Mouse (Mus musculus) CH12.LX (cell line): ENCODE results near the gene Abcd4. TPM values are rescaled to one million over a fixed set of nuclear protein-coding genes. Genes with fewer than 3 reads are reported as not detected.

Source experiments
- DNase-seq: peaks from one replicate; pipeline ENCODE4 v3.0.0-alpha.2; 2013; ENCODE audit errors: extremely low read depth
- H3K27ac ChIP-seq: 2 replicates; pipeline ENCODE4 v1.5.1; 2012; ENCODE audit warnings: low read depth, mild to moderate bottlenecking, control low read depth, moderate library complexity; ENCODE audit not compliant: insufficient read depth
- H3K27me3 ChIP-seq: replicated peaks from 2 replicates; pipeline ENCODE3; 2012; ENCODE audit warnings: inconsistent platforms
- H3K36me3 ChIP-seq, 2 experiments: replicated peaks in 1 of 2; 2 replicates each; pipeline versions ENCODE3 to v1.6.1; 2012; ENCODE audit warnings: inconsistent platforms in 1 of 2, low read length in 1 of 2, mild to moderate bottlenecking in 1 of 2, mixed read lengths in 1 of 2, moderate library complexity in 1 of 2; ENCODE audit not compliant: control insufficient read depth in 1 of 2, insufficient read depth in 1 of 2
- H3K4me1 ChIP-seq, 2 experiments: 2 replicates each; pipeline ENCODE4 v1.6.1; 2012; ENCODE audit warnings: inconsistent platforms in 1 of 2, moderate library complexity in 1 of 2; ENCODE audit not compliant: insufficient read depth in 2 of 2, control insufficient read depth in 1 of 2
- H3K4me2 ChIP-seq: 2 replicates; pipeline ENCODE4 v1.6.1; 2012; ENCODE audit warnings: low read depth, mild to moderate bottlenecking, control low read depth; ENCODE audit not compliant: poor library complexity, insufficient read depth, severe bottlenecking
- H3K4me3 ChIP-seq, 3 experiments: fragments of 150-350 bp in 1 of 3; sonication (generic) in 1 of 3; replicated peaks in 1 of 3; 2 replicates each; pipeline versions ENCODE3 to v1.5.1; 2011 to 2012; ENCODE audit warnings: low read depth in 2 of 3, low read length in 2 of 3, mild to moderate bottlenecking in 2 of 3, moderate library complexity in 2 of 3, control low read depth in 1 of 3, improper control_type of control experiment in 1 of 3, inconsistent platforms in 1 of 3, mixed read lengths in 1 of 3; ENCODE audit not compliant: poor library complexity in 1 of 3
- H3K79me2 ChIP-seq: replicated peaks from 2 replicates; pipeline ENCODE4 v1.6.1; 2012; ENCODE audit warnings: mild to moderate bottlenecking, moderate library complexity; ENCODE audit not compliant: control insufficient read depth, poor library complexity, insufficient read depth, severe bottlenecking; ENCODE audit errors: extremely low read depth
- H3K9ac ChIP-seq: 2 replicates; pipeline ENCODE4 v1.6.1; 2012; ENCODE audit warnings: low read depth, mild to moderate bottlenecking, control low read depth, moderate library complexity; ENCODE audit not compliant: insufficient read depth
- H3K9me3 ChIP-seq: replicated peaks from 2 replicates; pipeline ENCODE3; 2012; ENCODE audit warnings: low read length, inconsistent platforms, mixed read lengths
- CTCF ChIP-seq, 2 experiments: IDR thresholded peaks in 1 of 2; conservative IDR thresholded peaks in 1 of 2; 2 replicates each; pipeline ENCODE4 v1.5.1; 2011 to 2012; ENCODE audit warnings: low read depth in 2 of 2, low read length in 2 of 2, improper control_type of control experiment in 1 of 2, inconsistent platforms in 1 of 2, mild to moderate bottlenecking in 1 of 2, moderate library complexity in 1 of 2
- ELF1 ChIP-seq: IDR thresholded peaks from 2 replicates; pipeline ENCODE4 v1.6.1; 2014; ENCODE audit warnings: low read depth, mild to moderate bottlenecking, inconsistent platforms, low read length, improper control_type of control experiment
- EP300 ChIP-seq: IDR thresholded peaks from 2 replicates; pipeline ENCODE4 v1.6.1; 2011; ENCODE audit warnings: low read length, improper control_type of control experiment
- ETS1 ChIP-seq: conservative IDR thresholded peaks from 2 replicates; pipeline ENCODE4 v1.6.1; 2012; ENCODE audit warnings: low read depth, mild to moderate bottlenecking, inconsistent platforms, low read length, improper control_type of control experiment, moderate library complexity
- IRF4 ChIP-seq: IDR thresholded peaks from 2 replicates; pipeline ENCODE4 v1.6.1; 2014; ENCODE audit warnings: low read depth, mild to moderate bottlenecking, inconsistent platforms, low read length, improper control_type of control experiment
- JUN ChIP-seq: IDR thresholded peaks from 2 replicates; pipeline ENCODE4 v1.6.1; 2011; ENCODE audit warnings: low read depth, mild to moderate bottlenecking, low read length, improper control_type of control experiment, moderate library complexity; ENCODE audit not compliant: insufficient read depth
- MAZ ChIP-seq: IDR thresholded peaks from 2 replicates; pipeline ENCODE4 v1.6.1; 2012; ENCODE audit warnings: low read depth, mild to moderate bottlenecking, inconsistent platforms, low read length, improper control_type of control experiment, moderate library complexity
- MXI1 ChIP-seq: IDR thresholded peaks from 2 replicates; pipeline ENCODE4 v1.6.1; 2011; ENCODE audit warnings: mild to moderate bottlenecking, low read depth, low read length, improper control_type of control experiment
- NELFE ChIP-seq: IDR thresholded peaks from 2 replicates; pipeline ENCODE4 v1.6.1; 2011; ENCODE audit warnings: low read depth, low read length, improper control_type of control experiment
- NRF1 ChIP-seq: IDR thresholded peaks from 2 replicates; pipeline ENCODE4 v1.6.1; 2014; ENCODE audit warnings: low read depth, mild to moderate bottlenecking, inconsistent platforms, low read length, improper control_type of control experiment, moderate library complexity
- PAX5 ChIP-seq: IDR thresholded peaks from 2 replicates; pipeline ENCODE4 v1.6.1; 2012; ENCODE audit warnings: low read length, inconsistent platforms, mixed read lengths
- POLR2A ChIP-seq: IDR thresholded peaks from 2 replicates; pipeline ENCODE4 v1.6.1; 2011; ENCODE audit warnings: low read depth, mild to moderate bottlenecking, improper control_type of control experiment, low read length
- RAD21 ChIP-seq: IDR thresholded peaks from 2 replicates; pipeline ENCODE4 v1.6.1; 2011; ENCODE audit warnings: low read depth, mild to moderate bottlenecking, low read length, improper control_type of control experiment, moderate library complexity
- RCOR1 ChIP-seq: conservative IDR thresholded peaks from 2 replicates; pipeline ENCODE4 v1.6.1; 2012; ENCODE audit warnings: low read depth, mild to moderate bottlenecking, inconsistent platforms, low read length, improper control_type of control experiment
- SIN3A ChIP-seq: IDR thresholded peaks from 2 replicates; pipeline ENCODE4 v1.6.1; 2012; ENCODE audit warnings: low read length, improper control_type of control experiment, inconsistent platforms
- SMC3 ChIP-seq: IDR thresholded peaks from 2 replicates; pipeline ENCODE4 v1.6.1; 2011; ENCODE audit warnings: low read depth, low read length, improper control_type of control experiment
- TBP ChIP-seq: conservative IDR thresholded peaks from 2 replicates; pipeline ENCODE4 v1.6.1; 2011; ENCODE audit warnings: low read depth, low read length, improper control_type of control experiment
- TCF12 ChIP-seq: IDR thresholded peaks from 2 replicates; pipeline ENCODE4 v1.6.1; 2014; ENCODE audit warnings: low read depth, mild to moderate bottlenecking, inconsistent platforms, low read length, improper control_type of control experiment
- USF2 ChIP-seq: conservative IDR thresholded peaks from 2 replicates; pipeline ENCODE4 v1.6.1; 2011; ENCODE audit warnings: low read depth, low read length, improper control_type of control experiment
- ZKSCAN1 ChIP-seq: IDR thresholded peaks from 2 replicates; pipeline ENCODE4 v1.6.1; 2012; ENCODE audit warnings: low read depth, inconsistent platforms, low read length, improper control_type of control experiment, borderline replicate concordance
- ZMIZ1 ChIP-seq: IDR thresholded peaks from 2 replicates; pipeline ENCODE4 v1.6.1; 2012; ENCODE audit warnings: low read depth, mild to moderate bottlenecking, inconsistent platforms, low read length, improper control_type of control experiment
- ZNF384 ChIP-seq: IDR thresholded peaks from 2 replicates; pipeline ENCODE4 v1.6.1; 2012; ENCODE audit warnings: low read depth, low read length, improper control_type of control experiment, inconsistent platforms
- dilution Hi-C: fragments of 300-500 bp; cut with MboI; formaldehyde crosslinking; loops from 2 replicates; pipeline ENCODE4 v1.14.3; 2020; ENCODE audit warnings: low sequenced_read_pairs; ENCODE audit not compliant: extremely low pct_unique_long_range_greater_than_20kb, extremely low pct_ligation_motif_present
- in situ Hi-C: fragments of 300-500 bp; cut with MboI; formaldehyde crosslinking; loops from 3 replicates; pipeline ENCODE4 v1.14.3; 2019; ENCODE audit warnings: low sequenced_read_pairs, low pct_ligation_motif_present, low pct_unique_long_range_greater_than_20kb, mixed read lengths
- polyA plus RNA-seq: library from polyadenylated mRNA; unstranded; fragments of >175 nt; gene quantifications from 2 replicates; pipeline ENCODE4 v1.2.1, GENCODE M21; 2012; ENCODE audit warnings: low read depth; ENCODE audit not compliant: insufficient read length
- total RNA-seq, 2 experiments: library from RNA; depleted of rRNA; stranded (reverse); fragments of 300-350 nt in 1 of 2; fragments of >200 nt in 1 of 2; gene quantifications; 2 replicates each; pipeline ENCODE4 v1.2.3; 2012 to 2014

Abcd4 gene
- total and polyA plus RNA-seq, 3 experiments = 4.7 to 10.2 (median 8.4) TPM

DNA sequence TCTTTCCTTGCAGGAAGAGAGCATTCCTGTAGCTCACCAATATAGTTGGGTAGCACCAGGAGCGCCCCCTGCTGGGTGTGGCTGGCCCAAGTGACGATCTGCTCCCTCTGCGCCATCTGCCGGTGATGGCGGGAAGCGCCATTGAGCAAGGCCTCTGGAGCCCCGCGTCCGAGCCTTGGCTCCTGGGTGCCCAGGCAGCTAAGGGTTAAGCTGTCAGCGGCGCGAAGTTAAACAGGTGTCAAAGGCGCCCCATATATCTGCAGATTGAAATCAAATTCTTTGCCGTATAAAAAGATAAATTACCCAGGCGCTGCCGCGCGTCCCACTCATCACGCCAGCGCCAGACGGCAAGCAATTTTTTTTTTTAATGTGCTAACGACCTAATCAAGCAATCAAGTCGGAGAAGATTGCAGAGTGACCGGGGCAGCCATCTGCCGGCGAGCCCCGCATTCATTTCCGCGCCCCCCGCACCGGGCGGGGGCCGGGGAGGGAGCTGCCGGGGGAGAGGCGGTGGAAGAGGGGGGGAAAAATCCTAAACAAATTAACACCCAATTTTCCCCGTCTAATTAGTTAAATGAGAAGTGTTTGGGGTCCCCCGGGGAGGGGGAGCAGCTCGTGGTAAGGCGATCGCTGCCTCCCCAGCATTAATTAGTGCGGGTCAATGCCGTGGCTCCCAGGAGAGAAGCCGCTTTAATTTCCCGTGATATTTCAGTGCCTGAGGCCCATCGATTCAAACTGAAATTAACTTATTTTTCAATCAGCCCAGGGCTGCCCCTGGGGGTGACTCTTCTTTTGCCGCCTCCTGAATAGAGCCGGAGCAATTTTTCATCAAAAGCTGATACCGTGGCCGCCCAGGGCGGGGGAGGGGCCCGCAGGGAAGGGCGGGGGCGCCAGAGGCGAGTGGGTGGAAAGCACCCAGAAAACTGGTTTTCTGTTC is 27.1 kb downstream of the Abcd4 start:
- peak; percentile 84 for DNase-seq
- H3K4me3 ChIP-seq = peak overlapping the region; percentile 8 to 45 (median 16)
- peaks cover 0 to 4% of the 10 kb centered on the region in 2 experiments; a peak in 1 of 4 replicates for H3K4me1 ChIP-seq
- no peak for TF ChIP-seq TBP
- TF ChIP-seq IRF4 = 0 out of 2 replicates have a peak, but pooled peaks have one; percentile 6
- no peak for TF ChIP-seq SIN3A
- peak; percentile 91; the same call in 1 of the 2 replicates for TF ChIP-seq NELFE
- peak; percentile 46 for TF ChIP-seq RAD21
- TF ChIP-seq POLR2A = no peak
- no peak for TF ChIP-seq ETS1
- no peak for TF ChIP-seq RCOR1
- no peak for TF ChIP-seq PAX5
- TF ChIP-seq MAZ = 0 out of 2 replicates have a peak, but pooled peaks have one; percentile 9
- TF ChIP-seq MXI1 = no peak
- no peak for TF ChIP-seq JUN
- peak; percentile 94 to 100 for TF ChIP-seq CTCF (conservative IDR thresholded peaks at IDR 0.05 in 1 of 2, IDR thresholded peaks at IDR 0.05 in 1 of 2; ENCODE audit: low read depth in 2 of 2, low read length in 2 of 2)
- no peak for TF ChIP-seq USF2
- TF ChIP-seq TCF12 = peak; percentile 50; the same call in 1 of the 2 replicates
- no peak for TF ChIP-seq EP300
- no peak for TF ChIP-seq NRF1
- peak; percentile 88 for TF ChIP-seq SMC3
- TF ChIP-seq ZMIZ1 = no peak
- TF ChIP-seq ELF1 = no peak
- H3K27me3 ChIP-seq = peaks cover 1% of the 10 kb centered on the region
- in situ Hi-C loops (no loop called here), dilution Hi-C loops (no loop called here)
- peak overlapping the region; percentile 65 for H3K9ac ChIP-seq
- H3K36me3 ChIP-seq = no peaks in the 10 kb centered on the region
- no peaks in the 10 kb centered on the region for H3K79me2 ChIP-seq
- H3K27ac ChIP-seq = no peak overlapping the region
- peak overlapping the region; percentile 87 for H3K4me2 ChIP-seq
- H3K9me3 ChIP-seq = no peaks in the 10 kb centered on the region

DNA sequence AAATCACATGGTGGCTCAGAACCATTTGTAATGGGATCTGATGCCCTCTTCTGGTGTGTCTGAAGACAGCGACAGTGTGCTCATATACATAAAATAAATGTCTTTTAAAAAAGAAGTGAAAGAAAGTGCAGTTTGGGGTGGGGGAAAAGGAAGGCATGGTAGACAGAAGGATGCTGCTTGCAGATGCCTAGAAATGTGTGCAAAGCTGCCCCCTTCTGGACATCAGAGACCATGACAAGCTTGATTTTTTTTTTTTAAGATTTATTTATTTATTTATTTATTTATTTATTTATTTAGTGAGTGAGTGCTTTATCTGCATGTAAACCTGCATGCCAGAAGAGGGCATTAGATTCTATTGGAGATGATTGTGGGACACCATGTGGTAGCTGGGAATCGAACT is 35.9 kb downstream of the Abcd4 start:
- in situ Hi-C loops (no loop called here), dilution Hi-C loops (no loop called here)

More for the DNA sequence above, 35.9 kb downstream of the Abcd4 start:
- no peak for DNase-seq
- H3K4me1 ChIP-seq = no peaks in the 10 kb centered on the region
- H3K79me2 ChIP-seq = no peaks in the 10 kb centered on the region
- peaks cover 5% of the 10 kb centered on the region for H3K9me3 ChIP-seq
- no peak for TF ChIP-seq ZNF384
- peak in 1 of 2 experiments; percentile 2; a peak in 1 of 4 replicates for TF ChIP-seq CTCF (conservative IDR thresholded peaks at IDR 0.05 in 1 of 2, IDR thresholded peaks at IDR 0.05 in 1 of 2; ENCODE audit: low read depth in 2 of 2, low read length in 2 of 2)
- no peak for TF ChIP-seq ZKSCAN1
- TF ChIP-seq, all 38 proteins: peak for 1
- peaks cover 8% of the 10 kb centered on the region for H3K27me3 ChIP-seq
- no peaks in the 10 kb centered on the region for H3K36me3 ChIP-seq
- no peak overlapping the region for H3K9ac ChIP-seq
- H3K4me2 ChIP-seq = no peak overlapping the region
- H3K27ac ChIP-seq = no peak overlapping the region
- no peak overlapping the region for H3K4me3 ChIP-seq
